Mouse (Mus musculus): ENCODE measurements around the gene Mrpl39.

Gene Mrpl39

GRCm38 (mm10) chr16:84744703-84745490, 9.4 kb upstream of the Mrpl39 start:
- DNase-seq (ENCODE audit: low read depth): no peak

- no peak for DNase-seq (ENCODE audit: low read depth)
These were observed 1.8 kb upstream of the Mrpl39 start for GRCm38 (mm10) chr16:84737358-84737757.

GRCm38 (mm10) chr16:84734806-84735165, 756 bp downstream of the Mrpl39 start:
- peak; percentile 7 for DNase-seq (ENCODE audit: low read depth)

- no peak for DNase-seq (ENCODE audit: low read depth)
These were observed 14.9 kb downstream of the Mrpl39 start for GRCm38 (mm10) chr16:84720670-84721069.

- DNase-seq (ENCODE audit: low read depth): no peak
These were observed 17.3 kb downstream of the Mrpl39 start for GRCm38 (mm10) chr16:84718250-84718649.

- DNase-seq (ENCODE audit: low read depth): no peak
These were observed 17.8 kb downstream of the Mrpl39 start for GRCm38 (mm10) chr16:84717618-84718248.

GRCm38 (mm10) chr16:84716724-84717617, 18.6 kb downstream of the Mrpl39 start:
- DNase-seq (ENCODE audit: low read depth): no peak

GRCm38 (mm10) chr16:84716197-84716596, 19.3 kb downstream of the Mrpl39 start:
- DNase-seq (ENCODE audit: low read depth): no peak

GRCm38 (mm10) chr16:84714978-84715377, 20.6 kb downstream of the Mrpl39 start:
- no peak for DNase-seq (ENCODE audit: low read depth)

GRCm38 (mm10) chr16:84713926-84714325, 21.6 kb downstream of the Mrpl39 start:
- DNase-seq (ENCODE audit: low read depth): peak; percentile 12

GRCm38 (mm10) chr16:84713156-84713555, 22.4 kb downstream of the Mrpl39 start:
- DNase-seq (ENCODE audit: low read depth): peak; percentile 13

- DNase-seq (ENCODE audit: low read depth): no peak
These were observed 26.9 kb downstream of the Mrpl39 start for GRCm38 (mm10) chr16:84708649-84709048.

GRCm38 (mm10) chr16:84707802-84708201, 27.7 kb downstream of the Mrpl39 start:
- DNase-seq (ENCODE audit: low read depth): no peak

GRCm38 (mm10) chr16:84706571-84706970, 29.0 kb downstream of the Mrpl39 start:
- no peak for DNase-seq (ENCODE audit: low read depth)

GRCm38 (mm10) chr16:84705507-84705906, 30.0 kb downstream of the Mrpl39 start:
- no peak for DNase-seq (ENCODE audit: low read depth)

- no peak for DNase-seq (ENCODE audit: low read depth)
These were observed 30.8 kb downstream of the Mrpl39 start for GRCm38 (mm10) chr16:84704661-84705240.

- DNase-seq (ENCODE audit: low read depth): no peak
These were observed 31.5 kb downstream of the Mrpl39 start for GRCm38 (mm10) chr16:84703769-84704660.

- peak; percentile 42 for DNase-seq (ENCODE audit: low read depth)
These were observed 32.3 kb downstream of the Mrpl39 start for GRCm38 (mm10) chr16:84703129-84703768.

- peak; percentile 25 for DNase-seq (ENCODE audit: low read depth)
These were observed 33.1 kb downstream of the Mrpl39 start for GRCm38 (mm10) chr16:84702230-84703128.

- DNase-seq (ENCODE audit: low read depth): no peak
These were observed 34.5 kb downstream of the Mrpl39 start for GRCm38 (mm10) chr16:84701041-84701440.

All from c-Kit-positive CD71-negative TER-119-negative erythroid progenitor cells, embryonic 14.5 days (primary cell).